In the genomic region with DNA sequence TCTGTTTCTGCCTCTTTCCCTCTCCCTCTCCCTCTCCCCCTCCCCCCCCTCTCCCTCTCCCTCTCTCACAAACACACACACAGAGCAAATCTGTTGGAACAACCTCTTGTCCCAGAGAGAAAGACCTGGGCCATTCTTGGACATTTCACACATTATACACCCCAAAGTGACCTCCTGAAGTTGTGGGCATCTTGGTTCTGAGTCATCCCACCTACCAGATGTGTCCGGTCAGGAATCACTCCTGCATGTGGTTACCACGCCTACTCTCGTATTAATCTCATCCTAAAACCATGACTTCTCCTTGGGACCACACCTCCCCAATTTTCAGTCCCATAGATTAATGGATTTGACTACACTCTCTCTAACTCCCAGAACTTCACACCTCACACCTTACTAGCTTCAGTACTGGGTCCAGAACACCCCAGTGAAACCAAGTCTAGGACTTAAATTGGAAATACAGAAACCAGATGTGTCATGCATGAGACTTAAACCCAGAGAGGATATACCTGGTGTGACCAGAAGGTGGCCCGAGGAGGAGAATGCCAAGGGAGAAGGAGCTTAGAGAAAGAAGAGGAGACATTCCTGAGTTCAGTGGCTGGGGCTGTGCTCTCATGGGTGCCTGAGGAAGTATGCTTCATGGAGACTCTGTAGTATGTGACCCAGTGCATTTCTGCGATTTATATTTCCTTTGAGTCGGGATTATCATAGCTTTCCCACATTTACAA, we compare ENCODE assay signal across 12 mouse cellular contexts. TPM values are rescaled to one million over a fixed set of nuclear protein-coding genes. Genes with fewer than 3 reads are reported as not detected.
DNase-seq lines count a peak whose midpoint lies in the region; TF ChIP-seq lines count a peak whose summit lies in the region.
"Had no signal": no experiment of that assay in that cellular context is flagged by ENCODE, and none has a peak within 500 bp of the region (broad histone marks: within the 10 kb centered on the region; RNA-seq: fewer than 3 reads in every experiment).

No protein-coding gene starts in this region.

- TF ChIP-seq CTCF in heart, adult 2 months (IDR thresholded peaks at IDR 0.05) = peak; percentile 28
- TF ChIP-seq CTCF in thymus, adult 2 months (IDR thresholded peaks at IDR 0.05; ENCODE audit: borderline replicate concordance, control insufficient read depth, extremely low read depth, insufficient read depth, low read length, poor library complexity) = no peak

- no peaks in the 10 kb centered on the region for H3K36me3 ChIP-seq in heart, adult 2 months (ENCODE audit: control insufficient read depth, insufficient read depth, low read length)
- H3K36me3 ChIP-seq in thymus, adult 2 months (ENCODE audit: control insufficient read depth, insufficient read depth, low read length) = peaks cover 5% of the 10 kb centered on the region; the same call in 1 of the 2 replicates

- H3K9ac ChIP-seq in heart, adult 2 months (ENCODE audit: low read depth, low read length) = no peak overlapping the region

- no peaks in the 10 kb centered on the region for H3K27me3 ChIP-seq in heart, adult 2 months (ENCODE audit: control insufficient read depth, insufficient read depth, low read length)
- H3K27me3 ChIP-seq in thymus, adult 2 months (ENCODE audit: control insufficient read depth, insufficient read depth, low read length) = no peaks in the 10 kb centered on the region

- no peak for TF ChIP-seq EP300 in heart, adult 2 months (IDR thresholded peaks at IDR 0.05; ENCODE audit: insufficient read depth, low read depth, low read length)

- intact Hi-C loops in heart, adult 2 months (cut with DNase I) = no loop called here
- intact Hi-C loops in heart, postnatal 25 days (cut with DNase I) = no loop called here
- intact Hi-C loops in left cerebral cortex, postnatal 14 days (cut with DNase I) = no loop called here

- no peaks in the 10 kb centered on the region for H3K79me2 ChIP-seq in heart, adult 2 months (replicated peaks; ENCODE audit: control insufficient read depth, insufficient read depth, low read length)

- H3K4me1 ChIP-seq in heart, adult 2 months (ENCODE audit: control insufficient read depth, insufficient read depth, low read length) = no peaks in the 10 kb centered on the region
- H3K4me1 ChIP-seq in thymus, adult 2 months (replicated peaks; ENCODE audit: control insufficient read depth, insufficient read depth, low read length) = no peaks in the 10 kb centered on the region

- no peak for TF ChIP-seq POLR2A in heart, adult 2 months (IDR thresholded peaks at IDR 0.05; ENCODE audit: insufficient read depth, low read depth, low read length)
- no peak for TF ChIP-seq POLR2A in thymus, adult 2 months (IDR thresholded peaks at IDR 0.05; ENCODE audit: control insufficient read depth, extremely low read depth, insufficient read depth, low read length, poor library complexity)

- no peak for DNase-seq in heart, adult 2 months
- DNase-seq in heart, postnatal 25 days (ENCODE audit: low spot score) = no peak
- peak; percentile 37 for DNase-seq in thymus, adult 2 months
- DNase-seq in thymus, adult 18-20 months = no peak
- DNase-seq in embryo, embryonic 10.5 days (ENCODE audit: low spot score) = peak; percentile 12
- peak; percentile 62 for DNase-seq in thymus, postnatal 4 days
- no peak for DNase-seq in right cerebral cortex, postnatal 4 days
- no peak for DNase-seq in left cerebral cortex, postnatal 14 days (ENCODE audit: low spot score in 2 of 2)
- DNase-seq: adrenal gland, adult 2 months; cerebellum, adult 8-10 months; kidney, adult 8-10 months; lung, adult 2 months had no signal

- WGBS in heart, adult 2 months = 78% methylated on average over 6 of the region's 6 CpGs
- WGBS in thymus, adult 2 months = 84% methylated on average over 6 of the region's 6 CpGs

- no peak overlapping the region for H3K27ac ChIP-seq in heart, adult 2 months
- no peak overlapping the region for H3K27ac ChIP-seq in thymus, adult 2 months (ENCODE audit: control insufficient read depth, insufficient read depth, low read length)

- no peak overlapping the region for H3K4me3 ChIP-seq in heart, adult 2 months
- H3K4me3 ChIP-seq in thymus, adult 2 months (ENCODE audit: control insufficient read depth, insufficient read depth, low read length) = no peak overlapping the region

RNA-seq across cellular contexts. Expression of gene Ndufa12, which starts 26.7 kb away (rescaled TPM):
- total RNA-seq in heart, adult 2 months (2021) = 100 to 1,000 TPM; 804 to 870 TPM
- polyA plus RNA-seq in heart, adult 2 months (2012; rRNA removed) = 434 and 515 TPM in 2 replicates
- 100 to 1,000 TPM; 824 to 843 TPM for total RNA-seq in heart, postnatal 25 days (2021)
- polyA plus RNA-seq in thymus, adult 2 months (2012; rRNA removed) = 59.2 and 68.4 TPM in 2 replicates
- 100 to 1,000 TPM; 208 to 229 TPM for total RNA-seq in left cerebral cortex, postnatal 14 days (2021)

Comparison
In these comparisons a context has a peak if more than half of its experiments do, and no peak if none do; other contexts are left out.
1. DNase-seq: peak in thymus, adult 2 months (single experiment), embryo, embryonic 10.5 days (single experiment) and thymus, postnatal 4 days (single experiment); none in heart, adult 2 months (0 of 2), heart, postnatal 25 days (single experiment), thymus, adult 18-20 months (0 of 2), right cerebral cortex, postnatal 4 days (single experiment) and left cerebral cortex, postnatal 14 days (0 of 2).